Mouse (Mus musculus): ENCODE results near the gene Adm2. TPM values are rescaled to one million over a fixed set of nuclear protein-coding genes. Genes with fewer than 3 reads are reported as not detected.
A peak's percentile ranks its signal among the peaks of the same experiment; 100 is the strongest.

Gene Adm2
- not detected for total RNA-seq (2021)
- long read RNA-seq, experiment 1: 0 reads
- long read RNA-seq, experiment 2: 0 reads

DNA sequence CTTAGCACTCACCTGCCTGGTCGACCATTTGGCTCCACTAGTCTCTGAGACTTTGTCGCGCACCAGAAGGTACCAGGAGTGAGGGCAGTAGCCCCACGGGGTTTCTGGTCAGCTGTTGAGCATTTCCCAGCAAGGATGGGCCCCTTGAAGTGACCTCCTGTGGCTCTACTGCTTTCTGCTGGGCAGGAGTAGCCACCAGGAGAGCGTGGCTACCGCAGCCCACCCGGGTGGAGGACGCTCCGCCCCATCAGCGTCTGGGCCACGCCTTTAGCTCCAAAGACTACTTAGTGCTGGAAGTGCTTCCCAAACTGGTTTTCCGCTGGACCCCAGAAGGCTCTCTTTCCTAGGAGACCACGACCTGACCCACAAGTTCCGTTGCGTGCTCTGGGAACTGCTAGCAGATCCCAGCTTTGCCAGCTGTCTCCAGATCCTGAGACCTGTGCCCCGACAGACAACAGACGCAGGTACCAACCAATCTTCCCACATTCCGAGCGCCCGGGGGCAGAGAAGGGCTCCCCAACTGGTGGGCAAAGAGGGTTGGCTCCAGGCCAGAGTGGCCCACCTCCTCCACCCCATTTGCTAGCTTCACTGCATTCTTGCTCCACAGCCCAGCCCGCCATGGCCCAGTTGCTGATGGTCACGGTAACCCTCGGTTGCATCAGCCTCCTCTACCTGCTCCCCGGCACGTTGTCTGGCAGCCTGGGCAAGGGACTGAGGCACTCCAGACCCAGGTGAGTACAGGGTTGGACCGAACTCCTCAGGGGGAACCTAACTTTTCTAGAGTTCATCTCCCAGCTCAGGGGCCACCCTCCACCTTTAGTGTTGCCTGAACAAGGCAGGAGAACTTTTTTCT, at the start of gene Adm2:
TSS of gene Adm2 (plus strand) at position 51 of the 853 bp plus-strand sequence.
- no peak for DNase-seq

DNA sequence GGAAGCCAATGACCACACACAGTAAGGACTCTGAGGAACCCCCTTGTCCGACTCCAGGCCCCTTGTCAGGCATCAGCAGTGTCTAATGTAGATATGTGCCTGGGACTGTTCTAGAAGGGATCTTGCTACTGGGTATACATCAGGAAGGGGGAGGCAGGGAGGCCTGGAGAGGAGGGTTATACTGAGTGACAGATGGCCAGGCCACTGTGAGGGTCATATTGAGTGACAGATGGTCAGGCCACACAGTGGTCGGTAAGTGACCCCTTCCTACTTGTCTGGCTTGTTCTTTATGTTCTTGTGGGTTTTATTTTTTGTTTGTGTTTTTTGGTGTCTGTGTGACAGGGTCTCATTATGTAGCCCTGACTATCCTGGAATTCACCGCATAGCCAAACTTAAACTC, 47.0 kb upstream of the Adm2 start:
- no peak for DNase-seq

DNA sequence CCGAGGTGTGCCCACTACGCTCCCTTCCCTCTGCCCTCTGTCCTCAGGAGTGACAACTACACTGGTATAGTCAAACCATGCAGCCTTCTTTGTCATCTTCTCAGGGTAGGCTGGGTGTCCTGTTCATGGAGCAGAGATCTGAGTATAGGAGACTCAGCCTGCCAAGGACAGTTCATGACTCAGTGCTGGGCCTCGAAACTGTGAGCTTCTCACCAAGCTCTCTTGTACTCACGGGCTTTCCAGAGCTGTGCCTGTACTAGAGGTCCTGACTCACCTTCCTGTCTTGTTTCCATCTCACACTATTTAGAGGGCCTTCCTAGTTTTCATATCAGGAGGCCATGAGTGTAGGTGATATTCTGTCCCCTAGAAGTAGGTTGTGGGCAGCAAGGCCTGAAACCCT, 45.2 kb upstream of the Adm2 start:
- no peak for DNase-seq

DNA sequence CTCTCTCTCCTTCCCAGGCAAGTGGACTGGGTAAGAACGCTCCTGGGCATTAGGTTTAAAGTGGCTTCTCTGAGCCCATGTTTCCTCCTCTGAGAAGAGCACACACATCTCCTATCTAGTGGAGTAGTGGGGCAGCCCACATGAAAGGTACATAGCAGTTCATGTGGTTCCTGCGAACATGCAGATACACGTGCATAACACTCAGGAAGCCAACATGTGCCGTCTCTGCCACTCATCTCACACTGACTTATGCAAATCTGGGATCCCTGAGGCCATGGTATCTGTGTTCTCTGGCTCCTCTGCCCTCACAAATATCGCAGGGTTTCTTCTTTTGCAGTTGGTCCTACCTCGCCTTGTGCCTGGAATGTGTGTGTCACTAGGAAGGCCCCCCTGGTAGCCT, 40.0 kb upstream of the Adm2 start:
- no peak for DNase-seq

DNA sequence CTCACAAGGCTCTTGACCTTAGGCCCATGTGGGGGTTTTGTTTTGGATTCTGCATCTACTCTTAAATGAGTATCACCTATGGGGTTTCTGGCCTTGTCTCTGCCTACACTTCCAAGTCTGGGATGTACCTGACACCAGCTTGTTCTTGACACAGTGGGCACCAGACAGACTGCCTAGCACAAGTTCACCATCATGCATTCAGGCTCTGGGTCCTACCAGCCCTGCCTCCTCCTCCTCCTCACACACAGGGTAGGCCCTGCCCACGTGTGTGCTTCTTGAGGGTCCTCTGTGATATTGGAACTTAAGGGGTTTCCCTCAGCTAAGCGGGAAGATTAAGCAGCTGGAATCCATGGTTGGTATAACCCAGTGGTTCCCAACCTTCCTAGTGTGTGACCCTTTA, 38.4 kb upstream of the Adm2 start:
- DNase-seq: no peak

DNA sequence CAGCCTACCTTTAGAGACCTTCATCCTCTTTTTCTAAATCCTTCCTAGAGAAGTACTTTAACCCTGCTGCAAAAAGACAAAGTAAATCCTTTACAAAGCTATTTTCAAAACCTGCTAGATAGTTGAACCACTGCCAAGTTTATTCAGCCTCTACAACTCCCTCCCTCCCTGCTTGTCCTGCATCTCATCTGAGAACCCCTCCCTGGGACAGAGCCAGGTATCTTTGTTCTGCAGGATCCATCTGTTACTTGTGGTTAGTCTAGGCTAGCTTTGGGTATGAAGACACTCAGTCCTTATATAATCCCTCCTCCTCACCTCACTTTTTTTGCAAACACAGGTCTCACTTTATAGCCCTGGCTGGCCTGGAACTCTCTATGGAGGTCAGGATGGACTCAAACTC, 37.5 kb upstream of the Adm2 start:
- no peak for DNase-seq

DNA sequence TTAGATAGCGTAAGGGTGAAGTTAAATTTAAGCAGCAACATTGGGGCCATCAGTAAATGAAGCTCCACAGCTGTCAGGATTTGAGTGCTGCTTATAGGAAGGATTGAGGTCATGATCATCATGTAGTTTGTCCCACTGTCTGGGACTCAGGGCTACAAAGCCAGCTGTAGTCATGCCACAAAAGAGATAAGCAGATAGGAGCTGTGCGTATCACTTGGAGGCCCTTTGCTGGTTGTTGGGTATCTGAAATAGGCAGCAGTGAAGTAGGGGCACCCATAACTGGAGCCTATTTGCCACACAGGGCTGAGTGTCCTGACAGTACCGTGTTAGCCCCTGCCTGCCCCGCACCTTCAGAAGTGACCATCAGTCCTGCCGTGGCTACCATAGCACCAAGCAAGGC, 37.0 kb upstream of the Adm2 start:
- DNase-seq: no peak

DNA sequence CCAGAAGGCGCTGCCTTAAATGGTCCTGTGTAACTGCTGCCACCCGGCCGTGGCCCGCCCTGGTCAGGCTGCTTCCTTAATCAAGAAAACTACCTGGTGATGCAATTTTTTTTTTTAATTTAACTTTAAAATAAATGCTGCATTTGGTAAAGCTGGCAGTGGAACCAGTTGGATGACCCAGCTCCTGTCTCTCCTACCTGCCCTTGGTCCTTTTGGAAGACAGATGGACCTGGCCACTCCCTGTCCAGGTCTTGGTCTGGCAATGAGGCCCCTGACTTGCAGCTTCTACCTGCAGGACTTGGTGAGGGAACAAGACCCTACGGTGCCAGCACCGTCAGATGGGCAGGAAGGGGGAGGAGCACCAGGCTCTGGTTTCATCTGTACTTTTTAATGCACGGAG, 36.4 kb upstream of the Adm2 start:
- no peak for DNase-seq

DNA sequence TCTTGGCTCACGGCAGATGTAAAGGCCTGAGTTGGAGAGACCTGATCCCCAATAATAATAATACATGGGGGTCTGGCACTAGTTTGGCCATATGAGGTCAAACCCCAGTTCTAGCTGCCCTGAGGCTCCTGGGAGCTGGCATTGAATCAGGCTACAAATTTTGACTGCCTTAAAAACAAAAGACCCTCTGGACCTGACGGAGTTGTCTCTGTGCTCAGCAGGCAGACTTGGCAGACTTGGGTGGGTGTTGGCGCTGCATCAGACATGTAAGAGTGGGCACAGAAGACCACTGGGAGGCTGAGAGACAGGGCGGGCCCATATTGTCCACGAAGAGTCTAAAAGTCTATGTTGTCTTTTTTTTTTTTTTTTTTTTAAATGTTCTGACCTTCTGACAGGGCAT, 35.9 kb upstream of the Adm2 start:
- no peak for DNase-seq

DNA sequence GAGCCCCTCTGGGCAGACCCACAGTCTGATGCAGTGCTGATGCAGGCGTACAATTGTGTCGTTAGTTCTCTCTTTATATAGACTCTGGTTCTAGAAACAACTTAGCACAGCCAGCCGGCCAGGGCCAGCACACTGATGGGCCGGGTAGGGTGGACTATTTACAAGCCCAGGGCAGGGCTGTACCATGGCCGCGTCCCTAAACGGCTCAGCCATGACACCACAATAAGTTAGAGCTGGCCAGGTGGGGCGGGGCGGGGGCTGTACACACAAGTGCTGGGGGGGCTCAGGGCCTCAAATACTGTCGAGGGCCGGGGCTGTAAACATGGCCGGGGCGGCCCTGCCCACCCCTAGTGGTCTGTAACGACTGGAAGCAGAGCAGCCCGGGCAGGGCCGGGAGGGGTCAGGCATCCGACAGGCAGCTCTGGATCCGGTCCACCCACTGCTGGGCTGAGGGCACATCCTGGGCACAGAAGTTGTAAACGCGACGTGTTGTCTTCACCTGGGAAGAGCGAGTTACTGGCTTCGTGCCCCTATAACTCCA, 34.2 kb upstream of the Adm2 start:
- no peak for DNase-seq

DNA sequence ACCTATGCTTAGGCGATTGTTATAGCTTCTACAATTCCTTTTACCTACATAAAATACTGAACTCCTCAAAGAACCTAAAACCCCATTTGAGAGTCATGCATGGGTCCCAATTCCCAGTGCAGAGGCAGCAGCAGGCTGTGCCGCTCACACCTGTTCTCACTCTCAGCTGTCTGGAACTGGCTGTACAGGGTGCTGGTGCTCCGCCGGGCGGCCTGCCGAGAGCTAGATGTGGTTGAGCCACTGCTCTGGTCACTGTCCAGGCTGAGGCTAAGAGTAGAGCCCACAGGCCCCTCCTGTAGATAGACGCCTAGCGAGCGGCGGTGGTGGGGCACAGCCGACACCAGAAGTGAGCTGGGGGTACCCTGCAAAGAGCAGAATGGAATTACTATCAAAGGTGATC, 33.1 kb upstream of the Adm2 start:
- DNase-seq: no peak

DNA sequence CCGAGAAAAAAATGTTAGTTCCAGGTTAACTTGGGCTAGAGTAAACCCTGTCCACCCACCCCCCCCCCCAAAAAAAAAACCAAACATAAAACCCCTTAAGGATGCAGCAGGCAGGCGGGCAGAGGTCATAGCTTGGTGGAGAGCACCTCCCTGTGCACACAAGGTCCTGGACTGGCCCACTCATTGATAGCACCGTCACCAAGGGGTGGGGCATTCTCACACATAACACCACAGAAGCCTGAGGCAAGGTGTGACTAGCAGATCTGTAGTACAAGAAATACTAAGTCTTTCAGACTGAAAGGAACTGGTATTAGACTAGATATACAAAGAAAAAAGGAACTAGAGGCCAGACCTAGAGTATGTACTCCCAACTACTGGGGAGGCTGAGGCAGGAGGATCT, 31.0 kb upstream of the Adm2 start:
- DNase-seq: no peak

DNA sequence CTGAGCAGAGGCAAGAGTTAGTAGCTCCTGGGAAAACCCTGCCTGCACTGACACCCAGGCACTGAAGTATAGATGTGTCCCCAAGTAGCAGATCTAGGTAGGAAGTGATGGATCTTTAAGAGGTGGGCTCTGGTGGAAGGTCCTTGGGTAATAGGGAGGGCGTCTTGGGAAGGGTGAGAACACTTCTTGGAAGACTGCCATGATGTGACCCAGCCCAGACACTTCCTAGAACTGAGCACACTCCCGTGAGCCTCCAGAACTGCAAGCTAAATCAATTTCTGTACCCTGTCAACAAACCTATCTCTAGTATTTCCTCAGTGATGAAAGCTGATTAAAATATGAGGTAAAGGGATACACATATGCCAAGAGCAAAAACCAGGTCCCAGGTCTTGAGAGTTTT, 29.7 kb upstream of the Adm2 start:
- no peak for DNase-seq

DNA sequence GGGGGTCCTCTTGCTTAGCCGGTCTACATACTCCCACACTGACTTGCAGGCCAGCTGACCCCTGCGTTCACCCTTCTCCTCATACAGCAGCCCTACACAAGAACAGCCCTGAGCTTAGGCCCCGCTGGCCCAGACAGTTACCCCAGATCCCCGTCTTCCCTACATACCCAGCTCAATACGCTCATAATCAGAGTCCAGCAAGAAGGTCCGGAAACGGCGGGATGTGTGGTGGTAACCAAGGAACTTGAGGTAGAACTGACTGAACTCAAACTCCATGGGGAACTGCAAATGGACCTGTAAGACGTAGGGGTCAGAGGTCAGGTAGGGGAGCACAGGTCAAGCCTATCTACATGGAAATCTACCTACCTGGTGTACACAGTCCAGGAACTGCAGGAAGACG, 28.7 kb upstream of the Adm2 start:
- DNase-seq: no peak

DNA sequence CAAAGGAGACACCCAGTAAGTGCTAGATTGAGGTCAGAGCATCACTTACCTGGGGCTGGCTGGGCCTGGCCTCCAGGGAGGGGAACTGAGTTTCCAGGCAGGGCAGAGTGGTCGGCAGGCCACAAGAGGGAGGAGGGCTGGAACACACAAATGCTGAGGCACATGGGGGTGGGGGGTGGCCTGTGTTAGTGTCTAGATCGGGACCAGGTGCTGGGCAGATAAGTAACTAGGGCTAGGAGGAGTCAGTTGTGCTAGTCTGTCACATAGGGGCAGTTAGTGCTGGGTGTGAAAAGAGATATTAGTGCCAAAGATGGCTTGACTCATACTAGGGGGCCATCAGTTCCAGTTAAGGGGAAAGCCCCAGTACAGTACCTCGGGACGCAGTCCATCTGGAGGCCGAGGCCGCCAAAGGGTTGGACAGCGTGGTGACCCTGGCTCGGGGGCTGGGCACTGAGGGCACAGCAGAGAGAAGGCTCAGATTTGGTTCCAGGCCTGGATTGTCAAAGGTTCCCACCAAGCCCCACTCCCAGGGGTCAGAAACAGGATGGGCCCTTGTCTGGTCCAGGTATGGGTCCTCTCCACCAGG, 26.8 kb upstream of the Adm2 start:
- no peak for DNase-seq

DNA sequence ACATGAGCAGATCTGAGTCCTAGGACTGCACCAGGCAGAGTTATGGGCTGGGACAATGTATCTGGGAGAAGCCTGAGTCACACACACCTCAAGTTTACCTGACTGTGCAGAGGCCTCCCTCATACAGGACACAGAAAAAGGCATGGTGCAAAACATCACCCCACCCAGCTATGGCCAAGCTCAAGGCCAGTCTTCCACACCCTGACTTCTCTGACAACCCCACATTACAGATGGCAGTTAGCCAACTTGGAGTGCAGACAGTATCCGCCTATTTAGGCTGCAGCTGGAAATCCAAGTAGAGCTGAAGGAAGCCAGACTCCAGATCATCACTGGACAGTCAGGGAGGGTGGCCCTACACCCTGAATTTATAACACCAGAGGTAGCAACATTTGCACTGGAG, 26.1 kb upstream of the Adm2 start:
- DNase-seq: peak; percentile 32

DNA sequence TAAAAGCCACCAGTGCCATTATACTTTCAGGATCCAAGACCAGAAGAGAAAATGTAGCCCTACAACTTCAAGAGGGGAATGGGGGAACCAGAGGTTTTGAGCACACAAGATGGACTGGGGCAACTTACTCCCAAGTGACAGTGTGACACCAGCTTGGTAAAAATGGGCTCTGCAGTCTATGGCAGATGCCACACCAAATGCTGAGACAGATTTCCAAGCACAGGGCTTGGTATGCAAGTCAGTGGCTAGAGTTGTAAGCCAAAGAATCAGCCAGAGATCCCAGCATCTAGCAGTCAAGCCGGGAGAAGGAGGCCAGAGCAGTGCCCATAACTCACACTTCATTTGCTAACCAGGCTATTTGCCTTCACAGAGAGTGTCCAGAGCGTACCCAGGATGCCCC, 24.8 kb upstream of the Adm2 start:
- no peak for DNase-seq

DNA sequence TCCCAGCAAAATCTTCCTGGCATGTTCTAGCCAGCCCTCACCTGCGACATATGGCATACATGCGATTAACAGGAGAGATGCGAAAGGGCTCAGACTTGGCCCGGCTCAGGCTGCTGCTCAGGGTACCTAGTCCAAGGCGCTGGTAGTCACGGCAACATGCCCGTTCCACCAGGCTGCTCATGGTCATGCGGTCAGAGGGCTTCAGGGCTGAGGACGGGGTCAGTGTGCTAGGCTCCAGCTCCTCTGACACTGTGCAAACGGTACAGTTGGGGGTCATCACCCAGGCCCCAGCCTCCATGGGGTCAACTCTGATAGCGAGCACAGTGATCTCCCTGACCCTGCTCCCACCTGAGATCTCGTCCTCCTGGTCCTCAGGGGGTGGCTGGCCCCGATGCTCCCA, 22.3 kb upstream of the Adm2 start:
- DNase-seq: no peak

DNA sequence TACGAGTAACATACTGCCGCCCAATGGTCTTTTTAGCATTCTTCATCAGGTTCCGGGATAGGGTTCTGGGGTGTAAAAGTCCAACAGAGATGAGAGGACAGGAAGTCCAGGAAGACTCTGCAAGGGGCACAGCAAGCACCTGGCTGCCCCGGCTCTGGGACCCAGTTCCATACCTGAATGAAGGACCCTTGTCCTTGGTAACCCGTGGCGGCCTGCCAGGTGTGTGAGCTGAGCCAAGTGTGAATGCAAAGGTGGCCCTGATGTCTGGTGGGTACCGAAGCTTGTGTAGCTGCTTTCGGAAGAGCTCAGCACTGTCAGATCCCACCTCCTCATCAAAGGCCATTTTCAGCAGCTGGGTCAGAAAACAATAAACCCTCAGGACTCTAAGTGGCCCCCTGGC, 21.9 kb upstream of the Adm2 start:
- no peak for DNase-seq

DNA sequence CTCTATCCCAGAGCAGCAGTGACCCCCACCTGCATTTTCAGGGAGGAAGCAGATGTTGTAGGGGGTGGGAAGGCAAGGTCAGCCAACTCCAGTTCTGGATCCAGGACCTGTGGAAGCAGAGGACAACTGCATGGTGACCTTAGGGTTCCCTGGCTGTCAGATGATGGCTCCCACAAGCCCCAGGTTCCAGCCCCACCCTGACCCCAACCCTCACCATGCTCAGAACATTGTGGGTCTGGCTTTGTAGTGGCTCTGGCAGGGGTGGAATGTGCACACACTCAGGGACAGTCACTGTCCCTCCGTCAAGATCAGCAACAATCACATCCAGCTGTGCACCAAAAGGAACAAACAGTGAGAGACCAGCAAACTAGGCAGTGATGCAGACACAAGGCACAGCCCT, 16.6 kb upstream of the Adm2 start:
- no peak for DNase-seq

DNA sequence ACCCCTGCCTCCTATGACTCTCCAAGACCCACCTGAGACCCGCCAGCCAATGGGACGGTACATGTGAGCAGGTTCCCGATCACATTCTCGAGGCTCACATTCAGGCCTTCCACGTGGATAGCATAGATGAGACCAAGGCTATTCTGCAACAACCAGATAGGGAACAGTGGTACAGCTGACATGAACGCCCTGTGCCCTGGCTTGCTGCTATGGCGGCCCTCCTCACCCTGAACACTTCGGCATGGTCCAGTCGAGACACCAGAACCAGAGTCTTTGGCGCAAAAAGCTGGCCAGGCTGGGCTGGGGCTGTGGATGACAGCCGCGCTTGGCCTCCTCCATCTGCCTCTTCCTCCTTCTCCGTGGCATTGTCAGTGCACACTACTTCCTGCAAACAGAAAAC, 15.1 kb upstream of the Adm2 start:
- DNase-seq: no peak

DNA sequence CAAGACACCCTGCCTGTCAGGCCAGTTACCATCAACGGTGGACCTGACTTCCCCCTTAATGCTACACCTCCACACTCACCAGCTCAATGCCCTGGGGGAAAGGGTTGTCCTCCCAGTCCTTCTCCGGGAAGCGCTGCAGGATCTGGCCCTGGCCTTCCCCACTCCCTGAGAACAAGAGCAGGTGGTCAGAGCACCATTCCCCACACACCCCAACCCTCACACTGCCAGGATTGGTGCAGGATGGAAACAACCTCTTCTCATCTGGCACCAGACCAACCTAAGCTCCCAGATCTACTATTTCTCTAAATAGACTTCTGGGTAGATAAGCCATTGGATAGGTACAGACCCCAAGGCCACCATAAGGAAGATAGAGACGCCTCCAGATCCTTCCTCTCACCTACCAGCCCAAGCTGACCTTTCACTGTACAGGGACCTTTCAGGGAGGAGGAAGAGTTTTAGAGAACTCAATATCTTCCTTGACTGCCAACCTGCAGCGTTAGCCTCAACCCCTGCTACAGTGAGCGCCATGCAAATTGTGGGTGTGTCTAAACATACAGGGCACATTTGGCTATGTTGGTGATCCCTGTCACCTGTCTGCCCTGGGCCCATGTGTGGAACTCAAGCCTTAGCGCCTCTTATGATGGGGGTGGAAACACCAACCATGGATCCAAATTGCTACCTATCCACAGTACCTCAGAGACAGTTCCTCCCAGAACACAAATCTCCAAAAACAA, 13.9 kb upstream of the Adm2 start:
- DNase-seq: no peak

DNA sequence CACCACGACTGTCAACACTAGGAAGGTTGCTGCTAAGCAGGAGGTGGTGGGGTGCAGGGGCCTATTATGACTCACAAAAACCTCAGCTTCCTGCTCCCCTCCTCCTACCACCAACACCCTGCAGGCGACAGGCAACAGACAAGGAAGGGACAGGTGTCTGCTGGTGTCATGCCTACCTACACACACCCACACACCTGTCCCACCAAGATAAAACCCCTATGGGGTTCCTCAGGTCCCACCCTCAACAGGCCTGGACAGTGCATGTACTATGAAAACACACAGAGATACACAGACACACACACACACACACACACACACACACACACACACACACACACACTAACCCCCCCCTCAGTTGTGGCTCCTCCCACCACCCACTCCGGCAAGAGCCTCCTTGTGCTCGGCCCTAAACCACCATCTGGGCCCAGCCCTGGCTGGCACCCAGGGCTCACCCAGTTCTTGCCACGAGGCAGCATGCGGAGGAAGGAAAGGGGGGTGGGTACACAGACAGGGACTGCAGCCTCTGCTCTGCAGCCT, 12.5 kb upstream of the Adm2 start:
- DNase-seq: no peak
